32 mouse cellular contexts compared by ENCODE assay signal in genomic region chr3:95934448-95934847, GRCm38 (mm10). TPM values are rescaled to one million over a fixed set of nuclear protein-coding genes. Genes with fewer than 3 reads are reported as not detected.
"Had no signal": no experiment of that assay in that cellular context is flagged by ENCODE, and none has a peak within 500 bp of the region (broad histone marks: within the 10 kb centered on the region; RNA-seq: fewer than 3 reads in every experiment).

No protein-coding gene starts in this region.

- H3K9me3 ChIP-seq: heart, embryonic 12.5 days; heart, embryonic 13.5 days; heart, embryonic 15.5 days; hindbrain, embryonic 10.5 days; hindbrain, embryonic 12.5 days; hindbrain, embryonic 13.5 days; hindbrain, embryonic 15.5 days; intestine, embryonic 15.5 days; kidney, embryonic 15.5 days had no signal

- H3K4me3 ChIP-seq: heart, embryonic 12.5 days; heart, embryonic 13.5 days; heart, embryonic 15.5 days; hindbrain, embryonic 10.5 days; hindbrain, embryonic 12.5 days; hindbrain, embryonic 13.5 days; hindbrain, embryonic 15.5 days; intestine, embryonic 15.5 days; kidney, embryonic 15.5 days; layer of hippocampus, adult 2 months; left cerebral cortex, adult 2 months had no signal

- H3K27me3 ChIP-seq: heart, embryonic 12.5 days; heart, embryonic 13.5 days; heart, embryonic 15.5 days; hindbrain, embryonic 12.5 days; hindbrain, embryonic 13.5 days; hindbrain, embryonic 15.5 days; intestine, embryonic 15.5 days; kidney, embryonic 15.5 days had no signal

- H3K9ac ChIP-seq: heart, embryonic 12.5 days; heart, embryonic 13.5 days; heart, embryonic 15.5 days; hindbrain, embryonic 12.5 days; hindbrain, embryonic 13.5 days; hindbrain, embryonic 14.5 days; hindbrain, embryonic 15.5 days; intestine, embryonic 15.5 days; kidney, embryonic 15.5 days had no signal

- H3K27ac ChIP-seq: heart, embryonic 13.5 days; heart, embryonic 15.5 days; hindbrain, embryonic 10.5 days; hindbrain, embryonic 12.5 days; hindbrain, embryonic 13.5 days; hindbrain, embryonic 14.5 days; hindbrain, embryonic 15.5 days; hindbrain, postnatal 0 days; intestine, embryonic 15.5 days; kidney, embryonic 15.5 days; kidney, postnatal 0 days; layer of hippocampus, adult 2 months; left cerebral cortex, adult 2 months had no signal

- DNase-seq: heart, postnatal 10 days; heart, postnatal 14 days; heart, postnatal 36 days; heart, postnatal 4 days; kidney, adult 11 months; kidney, adult 18-20 months; kidney, adult 2 months; kidney, adult 8-10 months; kidney, adult 9 months; kidney, postnatal 10 days; kidney, postnatal 14 days; kidney, postnatal 25 days; kidney, postnatal 36 days; kidney, postnatal 4 days; layer of hippocampus, adult 9-11 months; layer of hippocampus, postnatal 36 days had no signal

RNA-seq across cellular contexts. Expression of gene Car14, which starts 30.0 kb away (rescaled TPM):
- total RNA-seq: hematopoietic stem cell, adult 5-6 weeks had no signal
- polyA plus RNA-seq: inflammation-experienced regulatory T-cells, adult 6 months had no signal
